Mouse (Mus musculus): ENCODE results near the gene Cyct.

Gene Cyct

GRCm38 (mm10) chr2:76334596-76334995 lies 25.7 kb downstream of the Cyct start:
- no peak for DNase-seq

- DNase-seq: no peak
These were observed 28.0 kb downstream of the Cyct start for GRCm38 (mm10) chr2:76332161-76332805.

GRCm38 (mm10) chr2:76330081-76330480 lies 30.2 kb downstream of the Cyct start:
- DNase-seq: no peak

DNA sequence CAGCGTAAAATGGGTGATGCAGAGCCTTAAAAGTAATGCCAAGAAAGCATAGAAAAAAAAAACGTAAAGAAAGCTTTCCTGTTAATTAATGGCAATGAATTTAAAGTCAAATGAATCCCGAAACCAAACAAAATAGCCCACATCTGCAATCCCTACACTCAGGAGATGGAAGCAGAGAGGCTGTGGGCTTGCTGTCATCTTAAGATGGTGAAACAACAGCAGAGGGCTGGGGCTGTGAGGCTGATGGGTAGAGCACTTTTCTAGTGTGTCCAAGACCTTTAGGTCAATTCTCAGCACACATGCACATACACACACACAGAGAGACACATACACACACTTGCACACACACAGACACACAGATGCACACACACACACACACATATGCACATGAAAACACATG lies 34.1 kb downstream of the Cyct start:
- DNase-seq: no peak

DNA sequence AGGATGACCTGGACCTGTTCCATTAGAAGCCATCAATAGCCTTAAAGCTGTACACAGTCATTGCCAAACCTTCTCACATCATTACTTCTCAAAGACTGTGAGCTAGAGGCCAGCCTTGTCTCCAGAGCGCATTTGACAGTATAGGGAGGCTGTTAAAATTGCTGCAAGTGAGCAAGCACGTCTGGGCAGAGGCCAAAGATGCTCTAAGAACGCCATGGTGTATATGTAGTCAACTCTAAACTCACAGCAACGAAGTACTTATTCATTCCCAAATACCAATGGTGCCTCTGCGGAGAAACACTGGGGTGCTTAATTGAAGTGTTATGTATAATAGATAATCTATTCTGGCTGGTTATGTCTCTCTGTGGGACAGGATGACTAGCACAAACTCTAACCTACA lies 35.8 kb downstream of the Cyct start:
- no peak for DNase-seq

GRCm38 (mm10) chr2:76323185-76323875 lies 36.9 kb downstream of the Cyct start:
- no peak for DNase-seq

DNA sequence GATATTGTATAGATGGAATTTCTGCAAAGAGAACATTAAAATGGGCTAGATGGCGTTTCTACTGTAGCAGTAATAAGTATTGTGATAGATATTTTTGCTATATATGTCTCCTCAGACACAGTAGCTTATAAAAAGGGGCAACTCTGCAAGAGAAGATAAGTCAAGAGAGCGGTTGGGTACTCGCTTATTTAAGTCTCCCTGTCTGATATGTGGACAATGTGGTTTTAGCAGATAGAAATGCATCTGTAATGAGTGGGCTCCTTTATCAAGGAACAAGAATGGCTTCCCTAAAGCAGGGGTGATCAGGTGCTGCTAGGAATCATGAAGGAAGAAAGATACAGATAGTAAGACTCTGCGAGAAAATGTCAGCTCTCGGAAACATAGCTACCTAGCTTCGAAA lies 39.9 kb downstream of the Cyct start:
- DNase-seq: no peak

DNA sequence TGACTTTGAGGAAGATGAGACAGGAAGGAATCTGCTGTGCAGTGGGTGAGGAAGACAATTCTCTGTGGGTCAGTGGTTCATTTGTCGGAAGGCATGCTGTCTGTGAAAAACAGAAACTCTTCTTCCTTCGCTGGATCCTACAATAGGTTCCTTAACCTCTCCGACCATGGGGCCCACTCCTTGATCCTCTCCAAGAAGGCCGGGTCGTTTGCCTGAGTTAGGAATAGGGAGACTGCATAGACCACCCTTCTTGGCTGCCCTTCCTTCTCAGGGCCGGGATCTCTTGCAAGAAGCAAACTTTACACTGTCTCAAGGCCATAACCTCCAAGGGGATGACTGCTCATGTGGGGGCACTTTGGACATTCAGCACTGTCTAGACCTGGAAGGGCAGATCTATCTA lies 41.0 kb downstream of the Cyct start:
- DNase-seq: no peak

Data from thymus, adult 18-20 months (tissue).